Mouse (Mus musculus) forebrain, embryonic 15.5 days (tissue): ENCODE results near the gene Olfr370. TPM values are rescaled to one million over a fixed set of nuclear protein-coding genes. Genes with fewer than 3 reads are reported as not detected.
"Not testable (repeated sequence)": the region's sequence is repeated elsewhere in the genome, so short reads cannot be mapped to it uniquely, and the experiment has no call there.

Experiments used
- ATAC-seq: fragments of 200-750 bp; cut with Nextera tagmentation; replicated peaks from 2 replicates; pipeline ENCODE4 v1.8.0; 2017; ENCODE audit warnings: mild to moderate bottlenecking, moderate TSS enrichment, moderate library complexity
- H3K27ac ChIP-seq: fragments of 300-500 bp; sonication (generic); replicated peaks from 2 replicates; pipeline ENCODE4 v1.5.1; 2015; ENCODE audit warnings: mild to moderate bottlenecking, inconsistent platforms
- H3K27me3 ChIP-seq: fragments of 300-500 bp; sonication (generic); 2 replicates; pipeline ENCODE4 v1.6.1; 2015; ENCODE audit warnings: inconsistent platforms
- H3K36me3 ChIP-seq: fragments of 300-500 bp; sonication (generic); 2 replicates; pipeline ENCODE4 v1.6.1; 2015; ENCODE audit warnings: mild to moderate bottlenecking, inconsistent platforms
- H3K4me1 ChIP-seq: fragments of 300-500 bp; sonication (generic); 2 replicates; pipeline ENCODE4 v1.6.1; 2015; ENCODE audit warnings: inconsistent platforms
- H3K4me2 ChIP-seq: fragments of 300-500 bp; sonication (generic); replicated peaks from 2 replicates; pipeline ENCODE4 v1.6.1; 2015; ENCODE audit warnings: mild to moderate bottlenecking, inconsistent platforms
- H3K4me3 ChIP-seq: fragments of 300-500 bp; sonication (generic); 2 replicates; pipeline ENCODE4 v1.5.1; 2015; ENCODE audit warnings: mild to moderate bottlenecking, inconsistent platforms
- H3K9ac ChIP-seq: fragments of 300-500 bp; sonication (generic); replicated peaks from 2 replicates; pipeline ENCODE4 v1.6.1; 2015; ENCODE audit warnings: mild to moderate bottlenecking, inconsistent platforms
- H3K9me3 ChIP-seq: fragments of 300-500 bp; sonication (generic); 2 replicates; pipeline ENCODE4 v1.6.1; 2016; ENCODE audit warnings: inconsistent platforms
- WGBS: fragments of 180-500 bp; shearing (Covaris S2); methylation state at CpG from one replicate; pipeline ENCODE4 v1.1.7; 2015; ENCODE audit warnings: mixed read lengths; 5-methylcytosine and 5-hydroxymethylcytosine counted together
- polyA plus RNA-seq: library from polyadenylated mRNA; unstranded; fragments of >200 nt; fragmentation: Nextera tagmentation; extraction: Ambion mirVana; gene quantifications from 2 replicates; pipeline ENCODE4 v1.2.1, GENCODE M21; 2015

The Olfr370 gene
- polyA plus RNA-seq, 1 experiment from 2014 or later: 0.06 TPM

DNA sequence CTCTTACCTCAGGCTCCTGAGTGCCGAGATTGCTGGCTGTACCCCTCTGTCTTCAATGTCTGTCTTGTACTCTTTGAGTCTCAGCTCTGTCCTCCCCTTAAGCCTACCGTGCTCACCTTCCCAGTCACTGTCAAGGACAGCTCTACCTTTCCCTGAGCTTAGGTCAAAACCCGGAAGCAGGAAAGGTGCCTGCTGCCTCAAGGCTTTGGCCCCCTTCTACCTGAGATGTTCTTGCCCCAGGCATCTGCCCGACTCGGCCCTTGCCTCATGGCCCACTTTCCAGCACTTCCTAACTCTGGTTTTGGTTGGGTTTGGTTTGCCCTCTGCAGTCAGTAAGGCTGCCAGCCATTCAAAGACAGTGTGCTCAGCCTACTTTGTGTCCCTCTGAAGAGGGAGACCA, 33.2 kb downstream of the Olfr370 start:
- ATAC-seq: no peak

DNA sequence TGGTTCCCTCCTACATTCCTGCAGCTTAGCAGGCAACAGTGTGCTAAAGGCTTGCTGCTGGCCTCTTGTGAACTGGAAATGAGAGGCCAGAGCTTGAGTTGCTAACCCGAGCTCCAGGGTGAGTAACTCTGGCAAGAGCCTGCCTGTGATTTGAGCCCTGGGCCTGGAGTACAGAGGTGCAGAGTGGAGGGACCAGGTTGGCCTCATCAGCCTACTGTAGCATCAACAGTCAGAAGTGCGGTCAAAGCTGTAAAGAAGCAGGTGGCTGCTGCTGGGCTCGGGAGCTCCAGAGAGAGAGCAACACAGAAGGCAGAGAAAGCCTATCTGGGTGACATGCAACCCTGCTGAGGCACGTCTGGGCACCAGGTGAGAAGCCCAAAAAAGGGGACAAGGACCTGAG, 33.6 kb downstream of the Olfr370 start:
- Histone ChIP-seq H3K4me1 (peaks cover 13% of the 10 kb centered on the region), H3K9ac (no peak overlapping the region), H3K9me3 (no peaks in the 10 kb centered on the region), H3K4me3 (no peak overlapping the region), H3K4me2 (no peak overlapping the region), H3K27me3 (no peaks in the 10 kb centered on the region), H3K36me3 (peaks cover 28% of the 10 kb centered on the region), H3K27ac (no peak overlapping the region)
- no peak for ATAC-seq
- WGBS: 84% methylated on average over 4 of the region's 4 CpGs

More for the DNA sequence above, 33.2 kb downstream of the Olfr370 start:
- H3K4me2 ChIP-seq: no peak overlapping the region
- peaks cover 13% of the 10 kb centered on the region for H3K4me1 ChIP-seq
- H3K9me3 ChIP-seq: no peaks in the 10 kb centered on the region
- WGBS: 77% methylated on average over 5 of the region's 5 CpGs
- peaks cover 28% of the 10 kb centered on the region for H3K36me3 ChIP-seq
- no peaks in the 10 kb centered on the region for H3K27me3 ChIP-seq
- H3K9ac ChIP-seq: no peak overlapping the region
- no peak overlapping the region for H3K4me3 ChIP-seq
- H3K27ac ChIP-seq: no peak overlapping the region

DNA sequence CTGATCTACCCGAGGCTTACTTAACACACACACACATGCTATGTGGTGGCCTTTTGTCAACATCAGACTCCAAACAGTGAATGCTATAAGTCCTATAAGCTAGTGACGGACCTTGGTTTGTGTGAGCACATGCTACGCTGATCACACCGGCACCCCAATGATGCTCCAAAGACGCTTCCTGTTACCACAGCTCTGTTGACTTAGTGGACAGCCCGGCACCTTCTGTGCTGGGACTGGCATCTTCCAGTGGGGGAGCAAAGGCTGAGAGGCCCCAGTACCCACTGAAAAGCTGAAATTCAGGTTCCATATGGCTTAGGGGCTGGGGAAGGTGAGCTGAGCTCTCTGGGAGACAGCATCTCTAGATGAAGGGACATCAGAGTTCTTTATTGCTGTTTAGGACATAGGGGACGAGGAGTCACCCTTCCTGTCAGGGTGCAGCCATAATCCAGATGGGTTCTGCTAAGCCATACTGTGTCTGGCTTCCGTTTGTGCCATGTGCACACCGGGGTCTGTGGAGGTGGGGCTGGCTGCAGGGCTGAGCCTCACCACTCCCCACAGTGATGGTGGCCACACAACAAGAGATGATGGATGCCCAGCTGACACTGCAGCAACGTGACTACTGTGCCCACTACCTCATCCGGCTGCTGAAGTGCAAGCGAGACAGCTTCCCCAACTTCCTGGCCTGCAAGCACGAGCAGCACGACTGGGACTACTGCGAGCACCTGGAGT, 34.9 kb downstream of the Olfr370 start:
- H3K9ac ChIP-seq: no peak overlapping the region
- no peak overlapping the region for H3K4me3 ChIP-seq
- no peak overlapping the region for H3K27ac ChIP-seq
- H3K4me1 ChIP-seq: peaks cover 16% of the 10 kb centered on the region
- H3K4me2 ChIP-seq: no peak overlapping the region
- no peaks in the 10 kb centered on the region for H3K9me3 ChIP-seq
- H3K36me3 ChIP-seq: peaks cover 28% of the 10 kb centered on the region
- H3K27me3 ChIP-seq: no peaks in the 10 kb centered on the region
- WGBS: 94% methylated on average over 15 of the region's 15 CpGs
- no peak for ATAC-seq

DNA sequence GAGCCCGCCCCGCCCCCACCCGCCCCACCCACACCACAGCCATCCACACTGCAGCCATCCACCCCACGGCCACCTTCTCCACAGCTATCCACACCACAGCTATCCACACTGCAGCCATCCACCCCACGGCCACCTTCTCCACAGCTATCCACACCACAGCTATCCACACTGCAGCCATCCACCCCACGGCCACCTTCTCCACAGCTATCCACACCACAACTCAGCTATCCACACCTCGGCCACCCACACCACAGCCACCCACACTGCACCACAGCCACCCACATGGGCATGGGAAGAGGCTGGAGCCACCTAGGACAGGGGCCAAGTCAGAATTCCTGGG, 35.4 kb downstream of the Olfr370 start:
- H3K9me3 ChIP-seq, H3K4me3 ChIP-seq, H3K27me3 ChIP-seq, ATAC-seq, H3K27ac ChIP-seq, H3K4me2 ChIP-seq, H3K9ac ChIP-seq: not testable (repeated sequence)
- Histone ChIP-seq H3K4me1 (peaks cover 21% of the 10 kb centered on the region), H3K36me3 (peaks cover 28% of the 10 kb centered on the region)
- 94% methylated on average over 7 of the region's 7 CpGs for WGBS

DNA sequence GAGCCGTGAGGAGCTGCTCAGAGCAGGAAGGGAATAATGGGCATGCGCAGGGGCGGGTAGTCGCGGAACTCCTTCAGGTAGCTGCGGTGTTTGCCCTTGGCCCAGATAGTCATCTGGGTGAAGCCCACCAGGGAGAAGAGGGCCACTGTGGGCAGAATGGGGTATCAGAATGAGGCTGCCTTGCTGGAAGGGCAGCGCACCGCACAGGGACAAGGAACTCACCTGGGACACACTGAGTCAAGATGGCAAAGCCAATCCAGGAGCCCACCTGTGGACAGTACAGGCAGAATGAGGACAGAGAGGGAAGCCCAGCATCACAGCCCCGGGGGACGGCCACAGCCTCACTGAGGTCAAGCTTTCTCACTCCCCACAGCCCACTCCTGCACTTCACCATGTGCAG, 36.2 kb downstream of the Olfr370 start:
- Histone ChIP-seq H3K4me2 (no peak overlapping the region), H3K36me3 (peaks cover 28% of the 10 kb centered on the region), H3K4me1 (peaks cover 27% of the 10 kb centered on the region), H3K9me3 (no peaks in the 10 kb centered on the region), H3K27ac (no peak overlapping the region), H3K27me3 (no peaks in the 10 kb centered on the region), H3K9ac (no peak overlapping the region), H3K4me3 (no peak overlapping the region)
- WGBS: 94% methylated on average over 10 of the region's 10 CpGs
- no peak for ATAC-seq

DNA sequence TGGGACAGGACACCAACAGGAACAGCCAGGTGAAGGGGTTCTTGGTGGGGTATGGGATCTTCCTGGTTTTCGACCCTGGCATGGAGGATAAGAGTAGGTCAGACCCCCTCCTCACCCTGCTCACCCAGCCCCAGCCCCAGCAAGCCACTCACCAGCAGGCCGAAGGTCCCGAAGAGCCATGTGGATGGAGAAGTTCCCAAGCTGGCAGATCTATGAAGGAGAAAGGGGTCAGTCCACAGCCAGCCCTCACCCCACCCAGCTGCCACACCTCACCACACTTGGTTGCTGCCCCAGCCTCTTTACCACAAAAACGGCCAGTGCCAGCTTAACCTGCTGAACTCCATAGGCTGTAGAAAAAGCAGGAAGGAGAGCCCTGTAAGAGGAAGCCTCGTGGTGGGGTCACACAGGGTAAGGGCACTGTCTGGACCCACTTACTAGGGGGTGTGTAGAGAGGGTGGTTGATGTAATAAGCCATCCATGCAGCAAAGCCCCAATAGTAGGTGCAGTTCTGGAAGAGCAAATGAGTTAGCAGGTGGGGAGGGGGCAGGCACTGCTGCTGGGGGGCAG, 36.7 kb downstream of the Olfr370 start:
- no peak for ATAC-seq
- no peaks in the 10 kb centered on the region for H3K9me3 ChIP-seq
- H3K36me3 ChIP-seq: peaks cover 28% of the 10 kb centered on the region
- H3K27ac ChIP-seq: no peak overlapping the region
- H3K27me3 ChIP-seq: no peaks in the 10 kb centered on the region
- H3K4me1 ChIP-seq: peaks cover 30% of the 10 kb centered on the region
- H3K4me3 ChIP-seq: no peak overlapping the region
- no peak overlapping the region for H3K4me2 ChIP-seq
- H3K9ac ChIP-seq: no peak overlapping the region
- 92% methylated on average over 5 of the region's 5 CpGs for WGBS

DNA sequence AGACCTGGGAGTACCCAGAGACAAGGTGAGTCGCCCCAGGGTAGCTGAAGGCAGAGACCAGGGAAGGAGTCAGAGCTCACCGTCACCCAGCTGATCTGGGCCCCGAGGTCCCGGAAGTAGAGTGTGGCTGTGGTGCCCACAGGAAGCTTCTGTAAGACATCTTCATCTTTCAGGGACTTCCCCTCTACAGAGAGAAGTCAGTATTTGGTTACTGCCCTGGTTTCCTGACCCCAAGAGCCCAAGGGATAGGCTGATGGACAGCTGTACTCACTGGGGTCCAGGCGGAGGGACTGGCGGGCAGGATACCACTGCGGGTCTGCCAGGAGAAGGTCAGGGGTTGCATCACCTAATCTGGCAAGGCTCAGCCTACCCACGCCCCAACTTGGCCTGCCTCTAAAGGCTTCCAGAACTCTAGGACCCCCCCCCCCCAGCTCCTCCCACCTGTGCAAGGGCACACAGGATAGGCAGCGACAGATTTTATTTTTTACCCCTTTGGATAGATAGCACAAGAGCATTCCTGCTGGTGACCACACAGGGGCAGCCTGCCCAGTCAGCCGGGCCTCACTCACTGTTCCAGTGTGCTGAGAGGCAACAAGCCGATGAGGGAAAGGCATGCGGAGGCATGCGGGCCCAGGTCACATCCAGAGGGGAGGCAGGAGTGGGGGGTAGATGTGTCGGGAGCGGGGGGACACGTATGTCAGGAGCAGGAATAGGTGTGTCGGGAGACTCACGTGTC, 37.7 kb downstream of the Olfr370 start:
- peaks cover 28% of the 10 kb centered on the region for H3K36me3 ChIP-seq
- no peak overlapping the region for H3K27ac ChIP-seq
- no peaks in the 10 kb centered on the region for H3K9me3 ChIP-seq
- no peak overlapping the region for H3K4me2 ChIP-seq
- H3K4me1 ChIP-seq: peaks cover 29% of the 10 kb centered on the region
- no peak overlapping the region for H3K9ac ChIP-seq
- no peaks in the 10 kb centered on the region for H3K27me3 ChIP-seq
- H3K4me3 ChIP-seq: no peak overlapping the region
- ATAC-seq: no peak
- WGBS: 87% methylated on average over 18 of the region's 18 CpGs

DNA sequence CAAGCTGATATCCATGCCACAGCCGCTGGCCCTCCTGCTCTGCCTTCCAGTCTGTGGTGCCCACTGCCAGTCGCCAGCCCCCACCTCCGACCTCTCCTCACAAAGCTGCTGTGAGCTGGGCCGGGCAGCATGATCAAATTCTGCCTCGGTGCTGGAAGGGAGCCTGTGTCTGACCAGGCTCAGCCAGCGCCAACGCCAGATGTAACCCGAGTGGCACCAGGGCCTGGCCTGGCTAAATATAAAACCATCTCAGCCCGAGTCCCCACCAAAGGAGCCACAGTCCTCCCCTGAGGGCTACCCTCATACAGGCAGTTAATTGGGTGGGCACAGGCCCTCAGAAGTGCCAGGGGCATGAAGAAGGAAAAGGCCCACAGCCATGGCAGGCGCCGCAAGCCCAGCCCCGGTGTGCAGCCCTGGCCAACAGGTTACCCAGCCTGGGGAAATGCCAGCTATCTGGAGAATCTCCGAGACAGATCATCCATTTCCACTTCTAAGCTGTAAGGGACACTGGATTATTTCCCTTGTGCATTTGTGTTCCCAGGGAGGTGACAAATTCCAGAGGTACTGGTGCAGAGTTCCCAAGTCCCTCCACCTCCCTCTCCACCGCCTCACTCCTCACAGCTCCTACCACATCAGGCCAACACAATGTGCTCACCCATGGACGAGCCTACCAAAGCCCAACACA, 39.2 kb downstream of the Olfr370 start:
- Histone ChIP-seq H3K27ac (no peak overlapping the region), H3K4me2 (no peak overlapping the region), H3K4me3 (no peak overlapping the region), H3K36me3 (peaks cover 24% of the 10 kb centered on the region), H3K4me1 (peaks cover 41% of the 10 kb centered on the region), H3K9ac (no peak overlapping the region), H3K9me3 (no peaks in the 10 kb centered on the region), H3K27me3 (no peaks in the 10 kb centered on the region)
- no peak for ATAC-seq
- 86% methylated on average over 15 of the region's 15 CpGs for WGBS

DNA sequence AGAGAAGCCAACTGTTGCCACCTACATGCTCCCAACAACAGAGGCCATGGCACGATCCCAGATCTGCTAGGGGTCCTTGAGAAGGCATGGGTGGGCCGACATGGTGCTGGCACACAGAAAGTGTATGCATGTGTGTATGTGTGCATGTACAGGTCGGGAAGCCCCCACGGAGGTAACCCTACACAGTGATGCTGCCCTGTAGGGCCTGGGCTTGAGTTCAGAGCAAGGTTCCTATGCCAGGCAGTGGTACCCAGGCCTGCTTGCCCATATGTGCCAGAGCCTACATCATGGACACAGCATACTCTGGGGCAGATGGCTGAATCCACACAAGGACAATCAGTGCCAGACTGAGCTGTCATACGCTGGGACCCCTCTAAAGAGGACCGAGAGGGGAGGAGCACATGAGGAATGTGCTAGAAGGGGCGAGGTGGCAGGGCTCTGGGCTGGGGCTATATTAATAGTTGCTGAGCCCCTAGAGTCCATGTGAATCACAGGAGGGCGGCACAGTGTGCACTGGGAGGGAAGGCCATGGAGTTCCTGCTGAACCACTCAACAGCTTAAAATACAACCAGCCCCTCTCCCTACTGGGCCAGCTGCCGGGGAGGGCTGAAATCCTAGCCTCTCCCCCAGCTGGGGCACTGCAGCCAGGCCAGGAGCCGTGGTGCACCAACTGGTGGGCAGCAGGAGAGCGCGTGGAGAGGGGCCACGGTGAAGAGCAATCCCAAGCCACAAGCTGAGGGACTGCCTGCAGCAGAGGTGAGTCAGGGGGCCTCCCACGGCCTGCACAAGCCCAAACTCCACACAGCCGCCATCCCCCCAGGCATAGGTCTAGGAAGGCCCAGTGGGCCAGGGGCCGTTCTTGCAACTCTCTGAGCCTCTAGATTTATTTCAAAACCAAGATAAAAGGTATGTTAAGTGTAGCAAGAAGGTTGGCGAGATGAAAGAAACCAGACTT, 40.3 kb downstream of the Olfr370 start:
- Histone ChIP-seq H3K27me3 (no peaks in the 10 kb centered on the region), H3K9ac (no peak overlapping the region), H3K36me3 (peaks cover 22% of the 10 kb centered on the region), H3K4me2 (no peak overlapping the region), H3K4me1 (peaks cover 41% of the 10 kb centered on the region), H3K27ac (no peak overlapping the region), H3K4me3 (no peak overlapping the region), H3K9me3 (no peaks in the 10 kb centered on the region)
- WGBS: 79% methylated on average over 17 of the region's 17 CpGs
- ATAC-seq: no peak

DNA sequence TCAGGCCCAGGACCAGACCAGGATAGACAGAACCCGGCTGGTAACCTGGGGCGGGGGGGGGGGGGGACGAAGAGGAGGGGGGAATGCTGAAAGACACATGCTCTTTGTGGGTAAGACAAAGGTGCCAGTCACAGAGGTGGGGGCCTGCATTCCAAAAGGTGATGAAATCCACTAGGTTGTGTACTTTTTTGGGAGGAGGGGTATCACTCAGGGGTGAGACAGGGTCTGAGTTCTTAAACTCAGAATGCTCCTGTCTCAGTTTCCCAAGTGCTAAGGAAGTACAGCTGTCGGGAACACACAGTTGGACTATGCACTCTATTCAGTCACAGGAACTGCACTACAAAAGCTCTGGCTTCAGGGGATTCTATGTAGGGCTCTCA, 40.9 kb downstream of the Olfr370 start:
- H3K27ac ChIP-seq: no peak overlapping the region
- H3K9ac ChIP-seq: no peak overlapping the region
- 49% methylated on average over 4 of the region's 4 CpGs for WGBS
- peaks cover 18% of the 10 kb centered on the region for H3K36me3 ChIP-seq
- no peaks in the 10 kb centered on the region for H3K9me3 ChIP-seq
- no peak overlapping the region for H3K4me3 ChIP-seq
- ATAC-seq: no peak
- H3K4me2 ChIP-seq: no peak overlapping the region
- peaks cover 41% of the 10 kb centered on the region for H3K4me1 ChIP-seq
- H3K27me3 ChIP-seq: no peaks in the 10 kb centered on the region

DNA sequence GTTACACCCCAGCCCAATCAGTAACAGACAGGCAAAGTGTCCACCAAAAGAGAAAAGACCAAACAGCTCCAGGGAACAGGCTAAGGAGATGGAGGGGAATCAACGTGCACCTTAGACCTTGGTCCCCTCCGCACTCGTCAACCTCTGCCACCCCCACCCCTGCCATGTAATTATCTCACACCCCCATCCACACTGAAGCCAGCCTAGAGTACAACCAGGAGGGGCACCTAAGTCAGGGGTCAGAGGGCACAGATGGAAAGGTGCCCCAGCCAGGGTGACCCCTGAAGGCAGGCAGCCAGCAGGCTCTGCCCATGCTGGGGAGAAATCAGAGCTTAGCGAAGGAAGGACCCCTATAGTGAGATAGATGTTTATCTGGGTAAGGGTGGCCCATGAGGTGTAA, 41.3 kb downstream of the Olfr370 start:
- Histone ChIP-seq H3K4me3 (no peak overlapping the region), H3K27ac (no peak overlapping the region), H3K9me3 (no peaks in the 10 kb centered on the region), H3K9ac (no peak overlapping the region), H3K36me3 (peaks cover 14% of the 10 kb centered on the region), H3K4me1 (peaks cover 41% of the 10 kb centered on the region), H3K4me2 (no peak overlapping the region), H3K27me3 (no peaks in the 10 kb centered on the region)
- WGBS: 77% methylated on average over 4 of the region's 4 CpGs
- ATAC-seq: no peak
